Mouse (Mus musculus) forebrain, embryonic 15.5 days (tissue): ENCODE data around the gene Cnih1. TPM values are rescaled to one million over a fixed set of nuclear protein-coding genes. Genes with fewer than 3 reads are reported as not detected.
"Not testable (repeated sequence)": the region's sequence is repeated elsewhere in the genome, so short reads cannot be mapped to it uniquely, and the experiment has no call there.

Experiments
- ATAC-seq: fragments of 200-750 bp; cut with Nextera tagmentation; replicated peaks from 2 replicates; pipeline ENCODE4 v1.8.0; 2017; ENCODE audit warnings: mild to moderate bottlenecking, moderate TSS enrichment, moderate library complexity
- H3K27ac ChIP-seq: fragments of 300-500 bp; sonication (generic); replicated peaks from 2 replicates; pipeline ENCODE4 v1.5.1; 2015; ENCODE audit warnings: mild to moderate bottlenecking, inconsistent platforms
- H3K27me3 ChIP-seq: fragments of 300-500 bp; sonication (generic); 2 replicates; pipeline ENCODE4 v1.6.1; 2015; ENCODE audit warnings: inconsistent platforms
- H3K36me3 ChIP-seq: fragments of 300-500 bp; sonication (generic); 2 replicates; pipeline ENCODE4 v1.6.1; 2015; ENCODE audit warnings: mild to moderate bottlenecking, inconsistent platforms
- H3K4me1 ChIP-seq: fragments of 300-500 bp; sonication (generic); 2 replicates; pipeline ENCODE4 v1.6.1; 2015; ENCODE audit warnings: inconsistent platforms
- H3K4me2 ChIP-seq: fragments of 300-500 bp; sonication (generic); replicated peaks from 2 replicates; pipeline ENCODE4 v1.6.1; 2015; ENCODE audit warnings: mild to moderate bottlenecking, inconsistent platforms
- H3K4me3 ChIP-seq: fragments of 300-500 bp; sonication (generic); 2 replicates; pipeline ENCODE4 v1.5.1; 2015; ENCODE audit warnings: mild to moderate bottlenecking, inconsistent platforms
- H3K9ac ChIP-seq: fragments of 300-500 bp; sonication (generic); replicated peaks from 2 replicates; pipeline ENCODE4 v1.6.1; 2015; ENCODE audit warnings: mild to moderate bottlenecking, inconsistent platforms
- H3K9me3 ChIP-seq: fragments of 300-500 bp; sonication (generic); 2 replicates; pipeline ENCODE4 v1.6.1; 2016; ENCODE audit warnings: inconsistent platforms
- WGBS: fragments of 180-500 bp; shearing (Covaris S2); methylation state at CpG from one replicate; pipeline ENCODE4 v1.1.7; 2015; ENCODE audit warnings: mixed read lengths; 5-methylcytosine and 5-hydroxymethylcytosine counted together
- polyA plus RNA-seq: library from polyadenylated mRNA; unstranded; fragments of >200 nt; fragmentation: Nextera tagmentation; extraction: Ambion mirVana; gene quantifications from 2 replicates; pipeline ENCODE4 v1.2.1, GENCODE M21; 2015

Gene Cnih1
- polyA plus RNA-seq, 1 experiment from 2014 or later, result 150 TPM

GRCm38 (mm10) chr14:46755851-46756250, 32.4 kb downstream of the Cnih1 start:
- no peaks in the 10 kb centered on the region for H3K9me3 ChIP-seq
- H3K27ac ChIP-seq, result no peak overlapping the region
- peaks cover 3% of the 10 kb centered on the region for H3K4me1 ChIP-seq
- no peak overlapping the region for H3K9ac ChIP-seq
- H3K4me3 ChIP-seq, result no peak overlapping the region
- no peak for ATAC-seq
- 95% methylated on average over 8 of the region's 8 CpGs for WGBS
- H3K27me3 ChIP-seq, result no peaks in the 10 kb centered on the region
- H3K4me2 ChIP-seq, result no peak overlapping the region
- no peaks in the 10 kb centered on the region for H3K36me3 ChIP-seq

- not testable (repeated sequence) for H3K27ac ChIP-seq, H3K36me3 ChIP-seq, H3K27me3 ChIP-seq, H3K9me3 ChIP-seq, H3K4me2 ChIP-seq, ATAC-seq, H3K4me1 ChIP-seq, H3K9ac ChIP-seq, H3K4me3 ChIP-seq
- WGBS, result 75% methylated on average over 10 of the region's 10 CpGs
These were observed 33.8 kb downstream of the Cnih1 start for GRCm38 (mm10) chr14:46754371-46754770.

DNA sequence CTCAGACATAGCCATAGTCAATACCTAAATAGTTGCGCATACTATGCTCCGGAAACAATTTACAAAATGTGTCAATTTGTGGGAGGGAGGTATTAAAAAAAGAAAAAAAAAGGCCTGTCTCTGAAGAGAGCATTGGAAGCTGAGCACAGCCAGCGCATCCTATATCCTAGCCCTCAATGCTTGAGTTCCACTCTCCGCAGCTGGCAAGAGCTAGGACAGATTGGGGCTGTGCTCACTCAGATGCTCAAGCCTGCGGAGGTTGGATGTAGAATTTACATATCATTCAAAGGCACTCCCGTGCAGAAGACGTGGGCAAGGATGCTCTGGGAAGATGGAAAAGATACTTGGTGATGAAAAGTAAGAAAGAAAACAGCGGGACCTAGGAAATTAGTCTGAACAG, 42.8 kb downstream of the Cnih1 start:
- Histone ChIP-seq H3K27ac (no peak overlapping the region), H3K9ac (no peak overlapping the region), H3K27me3 (no peaks in the 10 kb centered on the region), H3K4me3 (no peak overlapping the region), H3K4me2 (no peak overlapping the region), H3K36me3 (no peaks in the 10 kb centered on the region), H3K9me3 (no peaks in the 10 kb centered on the region), H3K4me1 (no peaks in the 10 kb centered on the region)
- no peak for ATAC-seq
- 89% methylated on average over 8 of the region's 8 CpGs for WGBS

GRCm38 (mm10) chr14:46742674-46743073, 45.5 kb downstream of the Cnih1 start:
- WGBS, result 83% methylated on average over 2 of the region's 2 CpGs
- no peaks in the 10 kb centered on the region for H3K9me3 ChIP-seq
- ATAC-seq, result no peak
- H3K27ac ChIP-seq, result no peak overlapping the region
- no peaks in the 10 kb centered on the region for H3K4me1 ChIP-seq
- no peak overlapping the region for H3K4me3 ChIP-seq
- no peak overlapping the region for H3K9ac ChIP-seq
- no peak overlapping the region for H3K4me2 ChIP-seq
- no peaks in the 10 kb centered on the region for H3K27me3 ChIP-seq
- H3K36me3 ChIP-seq, result no peaks in the 10 kb centered on the region

DNA sequence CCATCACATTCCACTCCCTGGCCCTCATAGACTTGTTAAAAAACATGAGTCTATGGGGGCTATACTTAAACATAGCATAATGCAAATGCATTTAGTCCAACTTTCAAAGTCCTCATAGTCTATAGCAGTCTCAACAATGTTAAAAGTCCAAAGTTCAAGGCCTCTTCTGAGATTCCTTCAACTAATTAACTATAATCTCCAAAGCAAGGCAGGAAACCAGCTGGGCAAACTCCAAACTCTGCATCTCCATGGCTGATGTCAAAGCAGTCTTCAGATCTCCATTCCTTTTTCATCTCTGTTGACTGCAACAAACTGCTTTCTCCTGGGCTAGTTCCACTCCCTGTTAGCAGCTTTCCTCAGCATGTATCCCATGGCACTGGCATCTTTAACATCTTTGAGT, 50.9 kb downstream of the Cnih1 start:
- H3K9ac ChIP-seq, H3K27me3 ChIP-seq, ATAC-seq, H3K36me3 ChIP-seq, H3K4me1 ChIP-seq, H3K4me2 ChIP-seq, H3K4me3 ChIP-seq, H3K9me3 ChIP-seq, H3K27ac ChIP-seq: not testable (repeated sequence)

- Histone ChIP-seq H3K9me3 (no peaks in the 10 kb centered on the region), H3K36me3 (no peaks in the 10 kb centered on the region), H3K4me2 (no peak overlapping the region), H3K27ac (no peak overlapping the region), H3K4me1 (no peaks in the 10 kb centered on the region), H3K4me3 (no peak overlapping the region), H3K9ac (no peak overlapping the region), H3K27me3 (no peaks in the 10 kb centered on the region)
- WGBS, result 86% methylated on average over 4 of the region's 4 CpGs
- ATAC-seq, result no peak
These were observed 51.8 kb downstream of the Cnih1 start for GRCm38 (mm10) chr14:46736366-46736765.

- 89% methylated on average over 14 of the region's 14 CpGs for WGBS
- H3K4me1 ChIP-seq, result no peaks in the 10 kb centered on the region
These were observed 53.3 kb downstream of the Cnih1 start for GRCm38 (mm10) chr14:46734761-46735455.

GRCm38 (mm10) chr14:46734262-46734661, 53.9 kb downstream of the Cnih1 start:
- Histone ChIP-seq H3K27ac (no peak overlapping the region), H3K36me3 (no peaks in the 10 kb centered on the region), H3K4me3 (no peak overlapping the region), H3K4me2 (no peak overlapping the region), H3K9ac (no peak overlapping the region), H3K4me1 (no peaks in the 10 kb centered on the region), H3K27me3 (no peaks in the 10 kb centered on the region), H3K9me3 (no peaks in the 10 kb centered on the region)
- no peak for ATAC-seq
- 69% methylated on average over 5 of the region's 5 CpGs for WGBS

More at GRCm38 (mm10) chr14:46734761-46735455, 53.3 kb downstream of the Cnih1 start:
- Histone ChIP-seq H3K4me2 (no peak overlapping the region), H3K9me3 (no peaks in the 10 kb centered on the region), H3K4me3 (no peak overlapping the region), H3K27me3 (no peaks in the 10 kb centered on the region), H3K9ac (no peak overlapping the region), H3K36me3 (no peaks in the 10 kb centered on the region), H3K27ac (no peak overlapping the region)
- no peak for ATAC-seq

GRCm38 (mm10) chr14:46725743-46726142, 62.5 kb downstream of the Cnih1 start:
- Histone ChIP-seq H3K9ac (no peak overlapping the region), H3K27ac (no peak overlapping the region), H3K4me1 (no peaks in the 10 kb centered on the region), H3K36me3 (no peaks in the 10 kb centered on the region), H3K4me3 (no peak overlapping the region), H3K9me3 (no peaks in the 10 kb centered on the region), H3K4me2 (no peak overlapping the region), H3K27me3 (no peaks in the 10 kb centered on the region)
- ATAC-seq, result no peak
- WGBS, result 54% methylated on average over 3 of the region's 3 CpGs

Other genes starting within 250 kb of the Cnih1 start
- 16.8 and 18.8 TPM in 2 replicates for gene Cdkn3, start 27.9 kb downstream of the Cnih1 start, polyA plus RNA-seq
- gene Gmfb, start 33.8 kb upstream of the Cnih1 start, polyA plus RNA-seq, result 103 and 116 TPM in 2 replicates
- 14.6 and 14.9 TPM in 2 replicates for gene Cgrrf1, start 43.7 kb upstream of the Cnih1 start, polyA plus RNA-seq
- gene Samd4, start 94.4 kb upstream of the Cnih1 start, polyA plus RNA-seq, result 4.6 and 5.7 TPM in 2 replicates